Mouse (Mus musculus) limb, embryonic 14.5 days (tissue): ENCODE results near the gene Stfa3. TPM values are rescaled to one million over a fixed set of nuclear protein-coding genes. Genes with fewer than 3 reads are reported as not detected.

ENCODE experiments used
- ATAC-seq: fragments of 200-750 bp; cut with Nextera tagmentation; 2 replicates; pipeline ENCODE4 v1.8.0; 2017; ENCODE audit warnings: low read depth, moderate number of reproducible peaks, moderate TSS enrichment; ENCODE audit not compliant: low FRiP score
- DNase-seq: peaks from one replicate; pipeline ENCODE4 v3.0.0-alpha.2; 2015; ENCODE audit warnings: low spot score
- H3K27ac ChIP-seq: fragments of 300-500 bp; sonication (generic); replicated peaks from 2 replicates; pipeline ENCODE4 v1.5.1; 2014; ENCODE audit warnings: low read depth, mild to moderate bottlenecking, low read length, moderate library complexity, mixed read lengths
- H3K27me3 ChIP-seq: fragments of 300-500 bp; sonication (generic); 2 replicates; pipeline ENCODE4 v1.6.1; 2014; ENCODE audit warnings: low read length, mixed read lengths; ENCODE audit not compliant: control insufficient read depth, insufficient read depth
- H3K36me3 ChIP-seq: fragments of 300-500 bp; sonication (generic); 2 replicates; pipeline ENCODE4 v1.6.1; 2014; ENCODE audit warnings: mild to moderate bottlenecking, low read length, moderate library complexity, mixed read lengths; ENCODE audit not compliant: control insufficient read depth, insufficient read depth
- H3K4me1 ChIP-seq: fragments of 300-500 bp; sonication (generic); 2 replicates; pipeline ENCODE4 v1.6.1; 2014; ENCODE audit warnings: antibody characterized with exemption, low read length, mixed read lengths; ENCODE audit not compliant: control insufficient read depth, insufficient read depth
- H3K4me2 ChIP-seq: fragments of 300-500 bp; sonication (generic); replicated peaks from 2 replicates; pipeline ENCODE4 v1.6.1; 2014; ENCODE audit warnings: low read depth, mild to moderate bottlenecking, low read length, moderate library complexity; ENCODE audit not compliant: severe bottlenecking
- H3K4me3 ChIP-seq: fragments of 300-500 bp; sonication (generic); replicated peaks from 2 replicates; pipeline ENCODE4 v1.5.1; 2014; ENCODE audit warnings: low read length
- H3K9ac ChIP-seq: fragments of 300-500 bp; sonication (generic); 2 replicates; pipeline ENCODE4 v1.6.1; 2014; ENCODE audit warnings: mild to moderate bottlenecking, low read depth, low read length, moderate library complexity; ENCODE audit not compliant: severe bottlenecking
- H3K9me3 ChIP-seq: fragments of 300-500 bp; sonication (generic); 2 replicates; pipeline ENCODE4 v1.6.1; 2016; ENCODE audit warnings: low read length; ENCODE audit not compliant: control insufficient read depth
- POLR2A ChIP-seq: fragments of 200-500 bp; IDR thresholded peaks from 2 replicates; pipeline ENCODE4 v1.8.0; 2012; ENCODE audit warnings: inconsistent platforms, mild to moderate bottlenecking, moderate library complexity, borderline replicate concordance; ENCODE audit not compliant: insufficient read depth, insufficient read length; ENCODE audit errors: extremely low read depth
- WGBS: fragments of 180-500 bp; shearing (Covaris S2); extraction: QIAGEN DNeasy Blood & Tissue Kit; methylation state at CpG from one replicate; pipeline ENCODE4 v1.1.7; 2014; 5-methylcytosine and 5-hydroxymethylcytosine counted together
- polyA plus RNA-seq, 2 experiments: library from polyadenylated mRNA; depleted of rRNA in 1 of 2; stranded (reverse) in 1 of 2; unstranded in 1 of 2; fragments of >200 nt; fragmentation: Nextera tagmentation in 1 of 2; extraction: Ambion mirVana in 1 of 2; gene quantifications; 2 replicates each; pipeline versions ENCODE4 v1.2.1 to v1.2.3; 2012 to 2014

Stfa3 gene
- polyA plus RNA-seq (2012; rRNA removed) (4.8 and 8.9 TPM in 2 replicates), polyA plus RNA-seq (2014; fragmentation: Nextera tagmentation; extraction: Ambion mirVana) (4.1 and 7.9 TPM in 2 replicates)

DNA sequence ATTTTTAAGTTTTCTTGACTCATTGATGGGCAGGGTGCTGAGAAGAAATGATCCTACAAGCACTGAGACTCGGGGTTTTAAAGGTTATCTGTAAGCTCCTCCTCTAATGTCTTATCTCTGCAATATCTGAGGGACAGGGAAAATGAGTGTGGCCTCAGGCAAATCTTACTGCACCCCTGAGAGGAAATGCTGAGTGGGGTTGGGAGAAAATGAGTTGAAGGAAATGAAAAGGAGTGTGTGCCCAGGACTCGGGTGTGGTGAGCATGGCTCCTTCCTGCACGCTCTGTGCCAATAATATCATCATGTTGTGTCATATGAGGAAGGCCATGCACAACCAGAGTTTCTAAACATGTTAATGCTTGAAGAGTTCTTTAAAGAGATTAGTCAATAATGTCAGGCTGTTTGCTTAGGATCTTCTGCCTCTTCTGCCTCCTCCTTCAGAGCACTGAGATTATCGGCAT, at the start of gene Stfa3:
Gene Stfa3 (minus strand): TSS at position 51 of the 461 bp plus-strand sequence.
- Histone ChIP-seq H3K4me2 (no peak within 1 kb of the TSS), H3K9ac (no peak within 1 kb of the TSS), H3K36me3 (no peaks in the 10 kb centered on the region), H3K9me3 (no peaks in the 10 kb centered on the region), H3K4me3 (no peak within 1 kb of the TSS), H3K27me3 (no peaks in the 10 kb centered on the region), H3K4me1 (no peaks in the 10 kb centered on the region), H3K27ac (no peak within 1 kb of the TSS)
- 81% methylated on average over 4 of the region's 4 CpGs for WGBS
- no peak for TF ChIP-seq POLR2A
- DNase-seq: no peak
- no peak for ATAC-seq

DNA sequence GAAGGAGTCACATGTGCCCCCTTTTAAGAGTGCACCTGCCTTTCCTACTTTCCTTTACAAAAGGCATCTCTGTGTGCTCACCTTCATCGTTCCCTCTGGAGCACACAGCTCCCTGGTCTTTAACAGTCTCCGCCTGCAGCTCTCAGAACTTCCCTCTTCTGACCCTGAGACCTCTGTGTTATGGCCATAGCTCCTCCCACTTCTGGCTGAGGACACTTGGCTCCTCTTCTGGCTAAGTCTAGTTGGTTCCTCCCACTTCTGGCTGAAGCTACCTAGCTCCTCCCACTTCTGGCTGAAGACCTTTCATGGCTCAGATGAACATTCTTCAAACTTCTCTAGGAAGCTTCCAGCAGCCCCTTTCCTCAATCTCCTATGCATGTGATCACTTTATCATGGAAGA, 47.1 kb upstream of the Stfa3 start:
- TF ChIP-seq POLR2A: no peak

DNA sequence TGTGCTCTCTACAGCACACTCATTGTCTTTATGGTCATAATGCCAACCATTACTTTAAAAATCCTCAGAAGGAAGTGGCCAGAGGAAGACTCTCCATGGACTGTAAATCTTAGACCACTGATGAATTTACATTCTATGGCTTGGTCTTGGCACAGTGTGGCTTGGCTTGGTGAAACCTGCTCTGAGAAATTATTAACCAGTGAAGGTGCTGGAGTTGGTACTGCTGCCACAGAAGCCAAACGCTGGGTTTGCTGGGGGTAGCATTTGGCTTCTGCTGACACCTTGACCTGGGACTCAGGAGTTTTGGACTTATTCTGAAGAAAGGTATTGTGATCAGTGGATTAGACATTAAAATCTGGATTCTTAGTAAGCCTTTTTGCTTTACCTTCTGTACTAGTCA, 37.2 kb upstream of the Stfa3 start:
- Histone ChIP-seq H3K36me3 (no peaks in the 10 kb centered on the region), H3K9ac (no peak overlapping the region), H3K9me3 (no peaks in the 10 kb centered on the region), H3K27ac (no peak overlapping the region), H3K4me2 (no peak overlapping the region), H3K4me3 (no peak overlapping the region), H3K27me3 (no peaks in the 10 kb centered on the region), H3K4me1 (no peaks in the 10 kb centered on the region)
- DNase-seq (no peak), ATAC-seq (no peak)
- 83% methylated on average over 1 of the region's 1 CpGs for WGBS
- no peak for TF ChIP-seq POLR2A

More for the DNA sequence above, 47.1 kb upstream of the Stfa3 start:
- DNase-seq: no peak
- Histone ChIP-seq H3K27ac (no peak overlapping the region), H3K9ac (no peak overlapping the region), H3K4me2 (no peak overlapping the region), H3K27me3 (no peaks in the 10 kb centered on the region), H3K9me3 (no peaks in the 10 kb centered on the region), H3K36me3 (no peaks in the 10 kb centered on the region), H3K4me1 (no peaks in the 10 kb centered on the region), H3K4me3 (no peak overlapping the region)
- ATAC-seq: no peak
- 63% methylated on average over 2 of the region's 2 CpGs for WGBS

DNA sequence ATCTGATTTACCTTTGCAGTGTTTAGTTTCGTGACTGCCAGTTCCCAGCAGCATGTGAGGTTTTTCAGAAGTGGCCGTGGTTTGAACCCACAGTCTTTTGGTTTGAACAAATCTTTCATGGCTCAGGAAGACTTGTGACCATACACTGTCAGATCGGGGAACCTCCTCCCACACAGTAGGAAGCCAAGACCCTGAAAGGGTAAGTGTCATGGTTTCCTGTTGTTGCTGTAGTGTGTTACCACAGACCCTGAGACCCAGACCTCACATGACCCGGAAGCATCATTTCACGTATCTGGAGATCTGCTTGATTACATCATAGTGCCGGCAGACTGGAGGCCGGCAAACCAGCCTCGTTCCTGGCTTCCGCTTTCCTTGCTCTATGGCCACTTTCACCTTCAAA, 21.7 kb upstream of the Stfa3 start:
- TF ChIP-seq POLR2A: no peak
- ATAC-seq (no peak), DNase-seq (no peak)
- H3K4me3 ChIP-seq: no peak overlapping the region
- H3K27ac ChIP-seq: no peak overlapping the region
- H3K9ac ChIP-seq: no peak overlapping the region
- H3K9me3 ChIP-seq: no peaks in the 10 kb centered on the region
- H3K4me2 ChIP-seq: no peak overlapping the region
- no peaks in the 10 kb centered on the region for H3K4me1 ChIP-seq
- H3K36me3 ChIP-seq: no peaks in the 10 kb centered on the region
- WGBS: 85% methylated on average over 9 of the region's 9 CpGs
- no peaks in the 10 kb centered on the region for H3K27me3 ChIP-seq

DNA sequence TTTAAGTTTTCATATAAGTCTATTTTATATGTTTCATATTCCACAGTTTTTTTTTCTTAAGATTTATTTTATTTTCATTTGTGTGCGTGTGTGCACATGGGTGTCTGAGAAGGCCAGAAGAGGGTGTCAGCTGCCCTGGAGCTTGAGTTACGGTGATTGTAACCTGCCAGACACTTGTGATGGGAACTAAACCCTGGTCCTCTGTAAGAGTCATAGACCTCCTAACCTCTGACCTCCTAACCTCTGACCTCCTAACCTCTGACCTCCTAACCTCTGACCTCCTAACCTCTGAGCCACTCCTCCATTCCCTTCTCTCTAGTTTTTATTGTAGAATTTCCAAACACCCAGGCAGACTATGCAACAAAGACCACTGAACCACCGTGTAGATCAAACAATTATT, 20.3 kb upstream of the Stfa3 start:
- H3K4me1 ChIP-seq: no peaks in the 10 kb centered on the region
- WGBS: 91% methylated on average over 3 of the region's 3 CpGs
- H3K27ac ChIP-seq: no peak overlapping the region
- ATAC-seq (no peak), DNase-seq (no peak)
- H3K4me3 ChIP-seq: no peak overlapping the region
- no peak overlapping the region for H3K4me2 ChIP-seq
- no peaks in the 10 kb centered on the region for H3K36me3 ChIP-seq
- H3K27me3 ChIP-seq: no peaks in the 10 kb centered on the region
- no peak overlapping the region for H3K9ac ChIP-seq
- H3K9me3 ChIP-seq: no peaks in the 10 kb centered on the region
- TF ChIP-seq POLR2A: no peak

DNA sequence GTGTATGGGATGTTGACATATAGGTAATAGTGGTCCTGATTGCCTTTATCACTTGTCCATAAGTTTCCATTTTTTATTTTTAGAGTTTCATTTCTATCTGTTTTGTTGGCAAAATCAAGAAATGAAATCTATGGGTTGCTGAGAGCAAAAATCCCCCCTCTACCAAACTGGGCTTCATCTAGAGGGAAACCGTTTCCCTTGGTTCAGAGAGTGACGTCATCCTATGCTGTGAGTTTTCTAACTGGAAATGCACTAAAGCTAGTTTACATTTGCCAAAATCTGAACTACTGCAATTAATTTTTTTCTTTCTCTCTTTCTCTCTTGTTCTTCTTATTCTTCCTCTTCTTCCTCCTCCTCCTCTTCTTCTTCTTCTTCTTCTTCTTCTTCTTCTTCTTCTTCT, 19.7 kb upstream of the Stfa3 start:
- DNase-seq (no peak), ATAC-seq (no peak)
- no peaks in the 10 kb centered on the region for H3K27me3 ChIP-seq
- H3K9ac ChIP-seq: no peak overlapping the region
- H3K36me3 ChIP-seq: no peaks in the 10 kb centered on the region
- WGBS: 80% methylated on average over 2 of the region's 2 CpGs
- TF ChIP-seq POLR2A: no peak
- H3K4me3 ChIP-seq: no peak overlapping the region
- no peak overlapping the region for H3K27ac ChIP-seq
- no peaks in the 10 kb centered on the region for H3K4me1 ChIP-seq
- no peaks in the 10 kb centered on the region for H3K9me3 ChIP-seq
- no peak overlapping the region for H3K4me2 ChIP-seq
